Mouse (Mus musculus) NIH3T3 (cell line): ENCODE results near the gene Lrp8.
A peak's percentile ranks its signal among the peaks of the same experiment; 100 is the strongest.

Experiments
- DNase-seq: peaks from one replicate; pipeline ENCODE4 v3.0.0-alpha.2; 2012; ENCODE audit warnings: low read depth

Lrp8 gene

DNA sequence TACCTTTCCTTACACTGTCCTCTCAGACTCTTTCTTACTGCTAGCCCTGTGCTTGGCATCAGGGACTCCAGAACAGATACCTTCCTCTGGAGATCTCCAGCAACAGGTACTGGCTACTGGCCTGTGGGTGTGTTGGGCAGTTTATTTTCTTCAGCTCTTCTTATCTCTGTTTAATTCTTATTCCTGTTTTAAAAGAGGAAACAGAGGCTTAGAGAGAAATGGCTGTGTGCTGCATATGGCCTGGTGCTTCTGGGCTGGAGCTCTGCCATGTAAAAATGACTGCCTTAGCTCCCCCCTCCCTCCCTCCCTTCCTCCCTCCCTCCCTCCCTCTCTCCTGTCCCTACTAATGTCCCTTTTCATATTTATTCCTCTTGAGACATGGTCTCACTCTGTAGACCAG, 6.6 kb downstream of the Lrp8 start:
- DNase-seq = no peak

DNA sequence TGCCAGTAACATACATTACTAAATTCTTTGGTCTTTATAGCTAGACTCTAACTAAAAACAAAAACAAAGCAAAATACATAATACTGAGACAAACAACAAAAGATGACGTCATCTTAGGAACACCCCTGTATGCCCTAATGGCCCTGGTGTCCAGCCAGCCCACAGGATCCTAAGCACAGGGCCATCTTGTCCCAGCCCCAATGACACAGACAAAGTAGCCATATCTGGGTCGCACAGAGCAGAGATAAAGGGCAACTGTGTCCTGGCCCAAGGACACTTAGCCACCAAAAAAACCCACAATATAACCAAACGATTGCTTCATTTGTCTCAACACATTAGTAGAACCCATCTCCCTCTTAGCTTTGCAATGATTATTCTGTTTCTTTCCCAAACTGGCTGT, 8.9 kb downstream of the Lrp8 start:
- DNase-seq = no peak

DNA sequence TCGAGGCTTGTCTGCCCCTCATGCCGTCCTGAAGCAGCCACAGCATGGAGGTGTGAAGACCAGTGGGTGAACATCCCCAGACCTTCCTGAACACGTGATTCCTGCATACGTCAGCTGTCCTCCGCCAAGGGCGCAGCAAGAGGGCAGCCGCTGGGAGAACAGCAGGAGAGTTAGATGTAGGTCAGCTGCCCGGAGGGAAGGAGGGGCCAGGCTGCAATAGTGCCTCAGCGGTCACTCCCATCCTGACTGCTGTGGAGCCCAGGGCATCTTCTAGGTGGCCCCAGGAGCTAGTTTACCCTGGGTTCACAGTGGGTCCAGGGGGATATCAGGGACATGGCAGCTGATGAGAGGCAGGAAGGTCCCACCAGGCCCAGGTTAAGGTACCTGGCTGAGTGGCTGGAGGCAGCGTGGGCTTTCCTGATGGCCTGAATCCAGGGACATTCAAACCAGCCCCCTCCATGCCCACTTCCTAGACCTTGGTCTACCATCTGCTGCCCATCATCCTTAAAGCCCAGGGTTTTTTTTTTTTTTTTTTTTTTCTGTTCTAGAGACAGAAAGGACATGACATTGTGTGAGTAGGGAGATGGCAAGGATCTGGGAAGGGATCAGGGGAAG, 9.8 kb downstream of the Lrp8 start:
- DNase-seq = no peak

DNA sequence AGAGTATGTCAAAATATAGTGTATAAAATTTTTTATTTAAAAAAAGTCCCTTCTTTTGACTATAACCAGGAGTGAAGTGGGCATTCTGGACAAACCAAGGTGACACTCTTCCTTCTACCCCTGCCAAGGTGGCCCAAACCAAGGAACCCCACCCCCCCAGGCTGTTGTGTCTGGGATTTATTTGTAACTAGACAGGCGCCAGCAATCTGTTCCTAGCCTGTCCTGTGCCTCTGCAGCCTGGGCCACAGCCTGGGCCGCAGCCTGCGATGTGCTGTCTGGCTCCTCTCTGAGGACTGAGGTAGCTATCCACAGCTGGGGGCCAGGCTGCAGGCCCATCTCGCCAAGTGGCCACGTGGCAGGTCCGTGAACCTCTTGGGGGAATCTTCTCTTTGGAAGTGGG, 10.3 kb downstream of the Lrp8 start:
- DNase-seq = no peak

DNA sequence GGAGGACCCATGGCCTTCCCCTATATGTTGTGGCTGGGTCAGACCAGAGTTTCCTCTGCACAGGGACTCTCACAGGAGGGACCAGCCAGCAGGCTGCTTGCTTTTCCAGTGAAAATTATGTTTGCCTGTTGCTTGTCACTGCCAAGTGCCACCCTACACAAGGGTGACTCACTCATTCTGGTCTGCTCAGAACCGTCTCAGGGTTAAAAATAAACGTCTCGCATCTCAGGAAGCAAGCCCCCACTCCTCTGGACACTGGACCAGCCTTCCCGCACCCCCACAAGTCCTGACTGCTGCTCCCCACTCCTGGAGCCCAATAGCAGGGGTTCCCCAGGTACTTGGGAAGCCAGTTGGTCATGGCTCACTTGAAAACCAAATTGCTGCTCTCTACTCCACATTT, 14.4 kb downstream of the Lrp8 start:
- no peak for DNase-seq

DNA sequence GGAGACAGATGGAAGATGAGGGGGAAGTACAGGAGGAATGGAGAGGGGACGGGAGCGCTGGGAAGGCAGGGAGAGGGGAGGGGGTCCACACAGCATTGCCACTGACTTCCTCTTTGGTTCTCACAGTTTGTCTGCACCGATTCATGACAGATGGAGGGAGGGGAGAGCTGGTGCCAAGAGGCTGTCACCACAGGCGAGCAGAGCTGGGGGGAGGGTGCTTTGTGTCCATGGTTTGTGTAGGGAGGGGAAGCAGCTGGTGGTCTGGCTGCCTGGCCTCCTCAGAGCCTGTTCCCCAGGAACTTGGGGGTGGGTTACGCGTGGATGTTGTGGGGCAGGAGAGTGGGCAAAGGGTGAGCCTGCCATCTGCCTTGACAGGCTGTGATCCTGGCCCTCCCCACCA, 15.4 kb downstream of the Lrp8 start:
- DNase-seq = no peak

DNA sequence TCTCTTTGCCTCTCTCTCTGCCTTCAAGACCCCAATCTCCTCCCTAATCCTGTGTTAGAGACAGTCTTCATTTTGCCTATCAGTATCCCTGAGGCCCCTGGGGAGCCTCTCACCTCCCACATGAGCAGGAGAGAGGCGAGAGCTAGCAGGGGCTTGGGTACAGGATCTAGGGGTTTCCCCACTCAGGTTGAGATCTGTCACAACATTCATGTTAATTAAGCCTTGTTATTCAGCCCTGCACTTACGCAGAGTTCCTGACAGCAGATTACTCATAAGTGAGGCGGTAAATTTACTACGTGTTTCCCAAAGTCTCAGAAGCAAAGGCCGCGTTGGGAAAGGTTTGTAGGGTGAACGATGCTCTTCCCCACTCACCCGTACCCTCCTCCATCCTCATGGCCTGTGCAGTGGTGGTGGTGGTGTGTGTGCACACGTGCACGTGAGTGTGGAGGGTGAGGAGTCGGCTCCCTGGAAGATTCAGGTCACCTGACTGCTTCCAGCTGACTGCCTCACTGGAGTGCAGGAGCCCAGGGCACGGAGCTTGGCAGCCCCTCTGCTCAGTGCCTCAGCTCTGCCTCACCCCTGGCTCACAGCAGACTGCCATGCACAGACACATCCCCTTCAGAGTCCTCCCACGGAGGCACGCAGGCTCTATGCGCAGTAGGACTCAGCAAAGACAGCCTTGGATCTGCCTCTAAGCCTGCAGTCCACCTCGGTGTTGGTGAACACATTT, 18.1 kb downstream of the Lrp8 start:
- no peak for DNase-seq

DNA sequence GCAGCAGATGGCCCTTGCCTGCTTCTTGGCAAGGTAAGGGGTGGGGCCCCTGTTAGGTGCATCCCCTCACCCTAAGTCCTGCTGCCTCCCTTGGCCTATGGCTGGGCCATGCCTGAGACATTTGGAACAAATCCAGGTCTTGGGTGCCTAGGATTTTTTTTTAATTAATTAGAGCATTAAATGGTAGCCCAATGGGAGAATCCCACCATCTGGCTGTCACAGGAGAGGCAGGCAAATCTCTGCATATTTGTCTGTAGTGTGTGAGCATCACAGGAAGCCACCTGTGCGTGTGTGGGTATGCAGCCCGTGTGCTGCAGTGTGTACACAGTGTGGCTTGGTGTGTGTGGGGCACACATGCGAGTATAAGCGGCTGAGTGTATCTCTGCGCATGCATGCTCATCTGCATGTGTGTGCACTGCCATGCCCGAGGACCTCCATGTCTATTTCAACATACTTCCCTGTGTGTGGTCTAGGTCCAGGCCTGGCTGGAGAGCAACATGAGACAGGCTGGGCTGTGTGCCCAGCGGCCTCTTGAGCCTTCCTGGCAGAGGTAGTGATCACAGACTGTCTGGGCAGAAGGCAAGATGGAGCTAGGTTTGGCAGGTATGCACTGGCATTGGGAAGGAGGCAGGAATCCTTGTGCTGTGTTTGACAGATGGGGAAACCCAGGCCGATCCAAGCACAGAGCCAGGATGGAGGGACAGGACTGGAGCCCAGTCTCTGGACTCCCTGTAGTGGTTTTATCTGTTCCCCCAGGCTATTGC, 19.0 kb downstream of the Lrp8 start:
- DNase-seq = peak; percentile 92

DNA sequence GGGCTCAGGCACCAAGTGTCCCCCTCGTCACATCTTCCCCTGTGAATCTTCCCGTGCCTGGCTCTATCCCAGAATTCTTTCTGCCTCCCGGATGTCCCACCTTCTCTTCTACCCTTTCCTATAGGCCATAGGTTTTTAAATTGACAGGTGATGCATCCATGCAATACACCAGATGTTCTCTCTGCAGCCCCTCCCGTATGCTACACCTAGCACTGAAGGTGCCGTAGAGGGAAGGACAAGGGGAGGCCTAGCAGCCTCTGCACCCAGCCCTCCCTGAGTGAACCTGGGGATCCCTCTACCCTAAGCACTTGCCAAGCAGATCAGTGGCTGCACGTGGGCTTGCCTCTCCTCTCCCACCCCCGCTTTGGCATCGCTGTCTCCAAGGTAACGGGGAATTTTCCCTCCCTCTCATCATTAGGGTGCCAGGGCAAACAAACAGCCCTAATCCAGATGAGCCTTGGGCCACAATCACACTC, 20.9 kb downstream of the Lrp8 start:
- DNase-seq = no peak

DNA sequence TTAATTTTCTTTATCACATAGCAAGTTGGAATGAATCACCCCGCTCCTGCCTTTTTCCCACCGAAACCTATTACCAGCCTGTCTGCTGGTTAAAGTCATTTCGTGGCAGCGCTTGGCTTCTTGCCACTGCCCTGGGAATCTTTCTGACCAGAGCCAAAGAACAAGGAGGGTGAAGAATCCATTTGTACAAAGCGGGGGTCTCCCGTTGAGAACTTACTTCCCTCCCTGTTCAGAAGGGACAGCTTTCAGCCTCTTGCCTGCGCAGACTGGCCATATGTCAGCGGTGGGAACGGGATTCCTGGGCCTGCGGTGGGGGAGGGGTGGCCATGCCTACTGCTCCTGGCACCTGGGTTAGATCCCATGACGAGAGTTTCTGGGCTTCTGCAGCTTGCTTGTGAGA, 21.4 kb downstream of the Lrp8 start:
- DNase-seq = no peak

DNA sequence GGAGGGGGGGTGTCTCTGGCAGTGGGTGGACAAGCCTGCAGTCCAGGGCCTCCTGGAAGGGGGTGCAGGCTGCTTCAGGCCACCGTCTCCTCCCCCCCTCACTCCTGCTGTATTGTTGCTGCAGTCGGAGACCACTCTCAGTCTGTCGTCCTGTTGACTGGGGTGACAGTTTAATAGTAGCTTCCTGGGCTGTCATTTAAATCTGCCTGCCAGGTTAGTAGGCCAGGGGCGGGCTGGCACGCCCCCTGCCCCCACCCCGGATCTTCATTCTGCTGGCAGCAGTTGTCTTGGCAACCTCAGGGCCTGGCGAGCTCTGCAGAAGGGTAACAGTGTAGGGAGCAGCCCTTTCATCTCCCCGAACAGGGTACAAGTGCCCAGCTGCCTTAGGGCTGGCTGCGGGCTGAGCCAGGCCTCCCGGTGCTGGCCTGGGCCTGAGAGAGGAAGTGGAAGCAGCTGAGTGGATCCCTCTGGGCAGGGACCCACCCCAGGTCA, 26.7 kb downstream of the Lrp8 start:
- DNase-seq = no peak

DNA sequence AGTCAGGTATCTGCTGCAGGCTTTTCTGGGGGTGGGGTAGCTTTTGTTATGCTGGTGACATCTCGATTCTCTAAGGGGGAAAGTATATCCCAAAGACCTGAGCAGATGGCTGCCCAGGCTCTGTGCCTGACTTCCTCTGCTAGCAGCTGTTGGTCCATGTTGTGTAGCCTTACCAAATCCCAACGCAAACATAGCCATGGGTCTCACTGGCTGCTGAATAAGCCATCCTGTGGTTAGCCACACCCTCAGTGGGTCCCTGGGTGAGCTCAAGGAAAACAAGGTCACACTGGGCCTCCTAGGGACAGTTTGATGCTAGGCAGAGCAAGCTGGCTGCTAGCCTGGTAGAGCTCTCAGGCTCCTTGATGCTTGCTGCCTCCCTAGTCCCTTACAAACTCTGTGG, 27.6 kb downstream of the Lrp8 start:
- DNase-seq = peak; percentile 30

DNA sequence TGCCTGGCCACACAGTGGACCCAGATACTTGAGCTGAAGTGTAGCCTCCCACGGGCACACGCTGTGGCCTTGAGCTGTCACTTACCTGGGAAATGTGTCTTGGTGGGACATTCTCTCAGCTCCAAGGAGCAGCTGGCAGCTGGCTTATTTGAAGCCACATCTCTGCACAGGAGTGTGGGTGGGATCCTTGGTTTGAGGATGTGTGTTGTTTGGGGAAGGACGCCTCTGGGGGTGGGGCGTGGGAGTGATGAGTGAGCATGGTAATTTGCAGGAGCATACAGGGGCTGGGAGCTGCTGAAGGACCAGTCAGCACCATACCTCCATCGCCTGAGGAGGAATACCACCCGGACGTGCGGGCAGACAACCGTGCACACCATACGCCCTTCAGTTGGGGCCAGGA, 28.1 kb downstream of the Lrp8 start:
- DNase-seq = no peak

DNA sequence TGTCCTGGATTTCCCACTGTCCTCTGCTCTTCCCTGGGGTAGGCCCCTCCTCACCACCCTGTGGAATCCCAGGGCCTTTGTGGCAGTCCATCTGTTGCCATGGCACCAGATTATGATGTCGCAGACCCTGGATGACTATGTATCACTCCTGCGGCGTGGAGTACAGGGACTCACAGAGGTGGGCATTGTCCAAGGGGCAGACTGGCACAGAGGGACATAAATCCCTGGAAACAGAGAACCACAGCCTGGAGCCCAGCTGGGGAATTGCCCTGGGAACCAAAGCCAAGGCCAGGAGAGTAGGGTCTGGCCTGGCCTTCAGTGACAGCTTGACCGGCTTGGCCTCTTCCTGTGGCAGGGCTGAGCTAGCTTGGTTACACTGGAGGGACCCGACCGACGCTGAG, 28.8 kb downstream of the Lrp8 start:
- DNase-seq = no peak

DNA sequence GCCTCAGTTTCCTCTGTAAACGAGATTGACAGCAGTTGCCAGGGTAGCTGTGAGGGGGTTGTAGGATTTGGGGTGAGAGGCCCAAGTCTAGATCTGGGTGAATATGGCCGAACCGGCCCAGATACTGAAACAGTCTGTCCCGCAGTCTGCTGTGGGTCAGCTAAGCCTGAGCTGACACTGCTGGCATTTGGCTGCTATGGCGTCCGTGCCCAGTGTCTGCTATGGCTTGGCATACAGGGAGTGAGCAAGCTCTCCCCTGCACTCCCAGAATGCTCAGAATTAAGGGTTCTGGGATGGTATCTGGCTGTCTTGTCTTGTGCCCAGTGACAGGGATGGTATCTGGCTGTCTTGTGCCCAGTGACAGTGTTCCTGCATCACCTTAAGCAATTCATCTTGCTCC, 29.6 kb downstream of the Lrp8 start:
- no peak for DNase-seq

DNA sequence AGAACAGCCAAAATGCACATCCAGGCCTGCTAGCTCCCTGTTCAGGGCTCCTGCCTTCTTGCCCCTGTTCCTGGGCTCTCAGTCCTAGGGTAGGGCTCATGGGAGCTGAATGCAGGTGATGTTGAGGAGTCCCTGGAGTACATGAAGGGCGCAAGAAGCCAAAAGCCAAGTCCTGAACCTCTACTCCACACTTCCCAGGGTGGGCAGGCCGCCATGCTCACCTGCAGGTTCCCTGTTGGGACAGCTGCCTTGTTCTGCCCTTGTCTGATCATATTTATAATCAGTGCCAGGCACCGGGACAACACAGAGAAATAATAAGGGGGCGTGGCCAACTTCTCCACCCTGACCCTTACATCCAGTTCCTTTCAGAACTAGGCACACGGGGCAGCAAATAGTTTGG, 31.5 kb downstream of the Lrp8 start:
- no peak for DNase-seq

DNA sequence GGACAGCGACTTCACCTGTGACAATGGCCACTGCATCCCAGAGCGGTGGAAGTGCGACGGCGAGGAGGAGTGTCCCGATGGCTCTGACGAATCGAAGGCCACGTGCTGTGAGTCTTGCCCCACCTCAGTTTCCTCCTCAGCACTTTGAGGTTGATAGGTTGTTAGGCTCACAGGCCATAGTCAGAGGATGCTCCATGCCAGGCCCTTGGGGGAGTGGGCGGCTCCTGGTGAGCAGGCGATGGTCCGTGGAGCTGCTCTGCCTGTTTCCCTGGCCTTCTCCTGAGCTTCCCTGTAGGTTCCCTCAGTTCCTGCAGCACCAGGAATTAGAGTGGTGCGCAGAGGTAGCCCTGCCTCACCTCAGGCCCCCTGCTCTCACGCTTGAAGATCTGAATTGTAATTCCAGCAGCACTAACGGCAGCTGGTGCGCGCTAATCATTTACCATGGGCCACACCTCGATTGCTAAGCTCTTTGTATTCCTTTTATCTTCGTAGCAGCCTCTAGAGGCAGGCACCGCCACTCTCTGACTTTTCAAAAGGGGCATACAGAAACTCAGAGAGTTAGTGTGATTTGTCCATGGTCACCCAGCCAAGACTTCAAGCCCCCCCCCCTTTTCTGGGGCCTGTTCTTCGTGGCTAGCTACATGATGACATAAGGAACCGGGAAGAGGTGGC, 32.7 kb downstream of the Lrp8 start:
- DNase-seq = no peak

DNA sequence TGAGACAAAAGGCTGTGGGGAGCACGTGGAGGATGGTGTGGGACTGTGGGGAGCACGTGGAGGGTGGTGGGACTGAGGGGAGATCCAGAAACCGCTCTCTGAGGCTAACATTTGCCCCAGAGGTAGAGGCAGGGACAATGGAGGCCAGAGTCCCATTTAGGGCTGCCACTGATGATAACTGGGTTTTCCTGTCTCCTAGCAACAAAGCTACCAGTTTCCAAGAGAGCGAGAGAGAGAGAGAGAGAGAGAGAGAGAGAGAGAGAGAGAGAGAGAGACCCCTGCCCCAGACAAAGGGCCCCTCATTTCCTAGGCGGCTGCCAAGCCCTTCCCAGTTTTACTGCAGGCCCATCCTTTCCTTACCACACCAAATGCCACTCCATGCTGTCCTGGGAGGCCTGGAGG, 33.4 kb downstream of the Lrp8 start:
- DNase-seq = no peak

DNA sequence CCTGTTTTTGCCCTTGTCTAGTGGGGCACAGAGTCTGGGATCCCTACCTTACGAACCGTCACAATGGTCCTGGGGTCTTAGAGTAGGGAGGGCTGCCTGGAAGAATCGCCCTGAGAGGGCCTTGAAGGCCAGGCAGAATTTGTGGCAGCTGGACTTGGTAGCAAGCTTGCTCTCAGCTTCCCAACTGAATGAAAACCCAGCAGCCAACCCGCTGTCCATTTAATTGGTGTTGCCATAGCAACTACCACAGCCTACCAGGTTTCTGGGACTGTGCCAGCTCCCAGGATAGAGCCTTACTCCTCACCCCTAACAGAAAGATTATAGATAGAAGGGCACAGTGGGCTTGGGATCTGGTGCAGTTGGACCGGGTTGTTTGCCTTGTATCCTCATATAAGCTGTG, 34.7 kb downstream of the Lrp8 start:
- peak; percentile 69 for DNase-seq

DNA sequence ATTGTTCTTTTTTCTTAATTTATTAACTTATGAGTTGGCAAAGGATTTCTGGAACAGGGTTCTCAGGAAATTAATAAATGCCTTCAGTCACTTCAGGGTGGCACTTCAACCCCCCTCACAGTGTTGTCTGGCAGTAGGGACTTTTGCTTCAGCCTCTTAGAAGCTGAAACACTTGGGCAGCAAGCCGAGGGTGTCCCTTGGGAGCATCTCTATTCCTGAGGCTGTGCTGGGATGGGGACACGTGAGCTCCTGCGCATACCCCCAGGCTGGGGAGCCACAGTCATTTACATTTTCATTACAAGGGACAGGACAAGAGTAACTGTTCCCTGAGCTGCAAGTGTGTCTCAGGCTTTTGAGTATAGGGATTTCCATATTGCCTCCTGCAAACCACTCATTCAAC, 35.8 kb downstream of the Lrp8 start:
- no peak for DNase-seq

DNA sequence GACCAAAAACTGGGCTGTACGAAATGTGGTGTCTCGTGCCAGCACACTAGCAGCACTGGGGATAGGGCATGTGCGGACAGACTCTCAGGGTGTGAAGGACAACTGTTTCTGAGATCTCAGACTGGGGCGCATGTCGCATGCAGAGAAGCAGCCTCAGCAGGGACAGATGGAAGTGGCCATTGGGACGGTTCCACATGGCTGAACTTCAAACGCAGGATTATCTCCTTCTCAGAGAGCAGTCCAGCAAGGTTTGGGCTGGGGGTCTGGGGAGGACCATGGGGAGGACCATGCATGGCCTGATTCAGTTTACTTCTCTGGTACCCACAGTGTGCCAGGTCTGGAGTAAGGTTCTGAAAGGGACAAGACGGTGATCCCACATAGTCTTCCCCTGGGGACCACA, 41.6 kb downstream of the Lrp8 start:
- DNase-seq = no peak

DNA sequence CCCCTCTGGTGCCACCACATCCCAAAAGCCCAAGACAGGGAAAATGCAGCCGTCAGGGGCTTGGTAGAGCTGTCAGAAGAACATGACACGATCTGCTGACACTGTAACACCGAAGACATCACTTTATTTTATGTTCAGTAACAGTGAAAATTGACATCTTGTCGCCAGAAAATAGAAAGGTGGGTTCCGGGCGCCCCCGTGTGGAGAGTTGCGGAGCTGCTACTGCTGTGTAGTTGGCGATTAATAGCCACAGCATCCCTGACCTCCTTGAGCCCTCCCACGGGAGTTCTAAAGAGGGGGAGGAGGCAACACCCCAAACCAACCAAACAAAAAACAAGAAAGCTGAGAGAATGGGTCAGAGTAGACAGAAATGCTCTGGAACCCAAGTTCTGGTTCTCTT, 42.9 kb downstream of the Lrp8 start:
- peak; percentile 87 for DNase-seq

DNA sequence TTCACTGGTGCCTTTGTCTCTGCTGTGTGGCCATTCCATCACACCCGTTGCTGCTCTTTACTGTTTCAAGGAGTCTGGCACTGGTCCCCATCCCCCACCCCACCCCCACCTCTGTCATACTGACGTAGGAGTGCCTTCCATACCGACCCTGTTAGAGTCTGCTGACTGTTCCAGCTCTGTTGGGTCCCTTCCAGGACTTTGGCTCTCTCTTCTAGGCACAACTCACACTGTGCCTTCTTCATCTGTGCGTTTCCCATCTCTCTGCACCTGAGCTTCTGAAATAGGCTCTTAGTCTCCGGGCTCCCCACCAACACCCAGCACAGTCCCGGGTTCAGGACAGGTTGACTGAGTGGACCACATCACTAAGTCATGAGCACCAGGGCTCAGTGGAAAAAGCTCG, 44.7 kb downstream of the Lrp8 start:
- DNase-seq = no peak
